Mouse (Mus musculus) bone marrow, adult 2 months (tissue): Measurements from ENCODE around the gene Tgfbr3. TPM values are rescaled to one million over a fixed set of nuclear protein-coding genes. Genes with fewer than 3 reads are reported as not detected.

Source experiments
- H3K27ac ChIP-seq: fragments of 200-500 bp; 2 replicates; pipeline ENCODE4 v1.5.1; 2012; ENCODE audit warnings: low read depth, mild to moderate bottlenecking, control low read depth, inconsistent platforms, low read length; ENCODE audit not compliant: control insufficient read depth, poor library complexity, insufficient read depth
- H3K4me1 ChIP-seq: fragments of 200-500 bp; 2 replicates; pipeline ENCODE4 v1.6.1; 2011; ENCODE audit warnings: low read length; ENCODE audit not compliant: control insufficient read depth, insufficient read depth
- H3K4me3 ChIP-seq: fragments of 200-500 bp; replicated peaks from 2 replicates; pipeline ENCODE3; 2011; ENCODE audit warnings: mild to moderate bottlenecking, low read depth, low read length, control low read depth; ENCODE audit not compliant: control insufficient read depth
- CTCF ChIP-seq: fragments of 200-500 bp; IDR thresholded peaks from 2 replicates; pipeline ENCODE4 v1.5.1; 2011; ENCODE audit warnings: low read length, control low read depth; ENCODE audit not compliant: control insufficient read depth, insufficient read depth
- POLR2A ChIP-seq: fragments of 200-500 bp; IDR thresholded peaks from 2 replicates; pipeline ENCODE4 v1.6.1; 2011; ENCODE audit warnings: low read depth, mild to moderate bottlenecking, control low read depth, low read length, borderline replicate concordance; ENCODE audit not compliant: control insufficient read depth
- WGBS: fragments of 180-500 bp; shearing (Covaris S2); methylation state at CpG from one replicate; pipeline ENCODE4 v1.1.7; 2018; 5-methylcytosine and 5-hydroxymethylcytosine counted together
- polyA plus RNA-seq: library from polyadenylated mRNA; stranded (reverse); fragments of >200 nt; gene quantifications from 2 replicates; pipeline ENCODE4 v1.2.4, GENCODE M21; 2011; ENCODE audit warnings: low replicate concordance; ENCODE audit not compliant: missing spikeins, insufficient read depth, insufficient read length

Gene Tgfbr3
- polyA plus RNA-seq, 1 experiment = 7.4 TPM

- H3K4me1 ChIP-seq = no peaks in the 10 kb centered on the region; the same call in 1 of the 2 replicates
- no peak overlapping the region for H3K27ac ChIP-seq
- 72% methylated on average over 13 of the region's 13 CpGs for WGBS
- no peak for TF ChIP-seq POLR2A
- TF ChIP-seq CTCF = no peak
- H3K4me3 ChIP-seq = no peak overlapping the region
Measured at GRCm38 (mm10) chr5:107110089-107110879, 179.1 kb downstream of the Tgfbr3 start.

- H3K4me3 ChIP-seq = no peak overlapping the region
- no peaks in the 10 kb centered on the region; the same call in 1 of the 2 replicates for H3K4me1 ChIP-seq
- TF ChIP-seq POLR2A (no peak), CTCF (no peak)
- WGBS = 86% methylated on average over 15 of the region's 15 CpGs
- no peak overlapping the region for H3K27ac ChIP-seq
Measured at GRCm38 (mm10) chr5:107109416-107109815, 180.0 kb downstream of the Tgfbr3 start.

GRCm38 (mm10) chr5:107106793-107107192 is 182.6 kb downstream of the Tgfbr3 start:
- Histone ChIP-seq H3K27ac (no peak overlapping the region), H3K4me3 (no peak overlapping the region), H3K4me1 (no peaks in the 10 kb centered on the region; the same call in 1 of the 2 replicates)
- WGBS = 82% methylated on average over 12 of the region's 12 CpGs
- TF ChIP-seq CTCF (no peak), POLR2A (no peak)

GRCm38 (mm10) chr5:107106139-107106538 is 183.3 kb downstream of the Tgfbr3 start:
- Histone ChIP-seq H3K4me1 (no peaks in the 10 kb centered on the region; the same call in 1 of the 2 replicates), H3K27ac (no peak overlapping the region), H3K4me3 (no peak overlapping the region)
- 31% methylated on average over 2 of the region's 2 CpGs for WGBS
- TF ChIP-seq POLR2A (no peak), CTCF (no peak)

- WGBS = 73% methylated on average over 2 of the region's 2 CpGs
- Histone ChIP-seq H3K4me3 (no peak overlapping the region), H3K27ac (no peak overlapping the region), H3K4me1 (no peaks in the 10 kb centered on the region; the same call in 1 of the 2 replicates)
- TF ChIP-seq POLR2A (no peak), CTCF (no peak)
Measured at GRCm38 (mm10) chr5:107103591-107103990, 185.8 kb downstream of the Tgfbr3 start.

- no peak for TF ChIP-seq CTCF
- TF ChIP-seq POLR2A = no peak
- Histone ChIP-seq H3K4me3 (no peak overlapping the region), H3K4me1 (no peaks in the 10 kb centered on the region; the same call in 1 of the 2 replicates), H3K27ac (no peak overlapping the region)
- 81% methylated on average over 4 of the region's 4 CpGs for WGBS
Measured at GRCm38 (mm10) chr5:107102916-107103315, 186.5 kb downstream of the Tgfbr3 start.

GRCm38 (mm10) chr5:107101684-107102083 is 187.7 kb downstream of the Tgfbr3 start:
- H3K4me1 ChIP-seq = no peaks in the 10 kb centered on the region; the same call in 1 of the 2 replicates
- H3K4me3 ChIP-seq = no peak overlapping the region
- TF ChIP-seq CTCF (no peak), POLR2A (no peak)
- H3K27ac ChIP-seq = no peak overlapping the region
- WGBS = 71% methylated on average over 4 of the region's 4 CpGs

- no peak overlapping the region for H3K27ac ChIP-seq
- no peaks in the 10 kb centered on the region; the same call in 1 of the 2 replicates for H3K4me1 ChIP-seq
- WGBS = 16% methylated on average over 7 of the region's 7 CpGs
- H3K4me3 ChIP-seq = no peak overlapping the region
- TF ChIP-seq POLR2A (no peak), CTCF (no peak)
Measured at GRCm38 (mm10) chr5:107101135-107101534, 188.3 kb downstream of the Tgfbr3 start.
